Mouse (Mus musculus) hindlimb bud, embryonic 11.5 days (tissue): ENCODE results near the gene Ccdc85c.

Experiments
- DNase-seq: peaks from one replicate; pipeline ENCODE4 v3.0.0-alpha.2; 2012; ENCODE audit warnings: low read depth, low spot score; ENCODE audit errors: extremely low spot score

Gene Ccdc85c

GRCm38 (mm10) chr12:108274661-108275507, at the start of gene Ccdc85c:
Gene Ccdc85c, minus strand, starts transcription at chr12:108275425.
- no peak for DNase-seq

GRCm38 (mm10) chr12:108320096-108320495, 44.9 kb upstream of the Ccdc85c start:
- DNase-seq, result no peak

GRCm38 (mm10) chr12:108318499-108318898, 43.3 kb upstream of the Ccdc85c start:
- DNase-seq, result no peak

DNA sequence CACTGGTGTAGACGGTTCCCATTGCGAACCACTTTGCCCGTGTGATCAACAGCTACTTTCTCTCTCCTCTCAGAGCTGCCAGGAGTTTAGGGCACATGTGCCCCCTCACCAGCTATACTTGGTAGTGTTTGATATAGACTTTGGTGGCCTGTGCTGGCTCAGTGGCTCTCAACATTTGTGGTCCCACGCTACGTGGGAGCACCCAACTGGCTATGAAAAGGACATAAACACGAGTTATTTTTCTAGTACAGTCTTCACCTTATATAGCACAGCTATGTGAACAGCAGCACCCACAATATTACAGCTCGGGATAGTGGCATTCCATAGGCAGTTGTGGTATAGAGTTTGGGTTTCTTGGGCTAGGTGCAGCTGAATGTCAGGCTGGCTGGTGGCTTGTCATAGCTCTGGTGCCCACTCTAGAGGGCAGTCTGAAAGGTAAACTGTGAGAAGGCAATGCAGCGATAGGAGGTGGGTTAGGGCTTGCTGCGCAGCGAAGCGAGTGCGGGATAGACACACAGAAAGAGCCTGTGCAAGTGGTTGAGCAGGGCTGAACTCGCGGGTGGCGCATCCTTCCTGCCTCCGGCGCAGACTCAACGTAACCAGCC, 42.7 kb upstream of the Ccdc85c start:
- no peak for DNase-seq

GRCm38 (mm10) chr12:108317201-108317738, 42.0 kb upstream of the Ccdc85c start:
- no peak for DNase-seq

GRCm38 (mm10) chr12:108316655-108317054, 41.4 kb upstream of the Ccdc85c start:
- DNase-seq, result no peak

DNA sequence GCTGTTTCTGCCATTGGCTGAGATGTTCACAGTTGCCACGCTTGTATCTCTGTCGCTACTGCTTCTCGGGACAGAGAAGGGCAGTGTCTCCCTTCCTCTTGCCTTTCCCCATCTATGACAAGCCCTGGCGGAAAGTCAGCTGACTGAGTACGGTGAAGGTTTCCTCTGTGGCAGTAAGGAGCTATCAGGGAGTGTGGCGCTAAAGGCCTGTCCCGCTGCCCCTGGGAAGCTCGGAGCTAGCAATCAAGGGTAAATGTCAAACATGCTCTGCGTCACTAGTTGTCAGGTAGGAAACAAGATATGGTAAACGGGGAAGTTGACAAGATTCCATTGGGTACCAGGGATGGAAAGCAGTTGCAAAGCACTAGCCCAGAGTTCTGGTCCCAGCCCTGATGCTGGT, 40.6 kb upstream of the Ccdc85c start:
- no peak for DNase-seq

- no peak for DNase-seq
Observed at GRCm38 (mm10) chr12:108313244-108313772, 38.1 kb upstream of the Ccdc85c start.

GRCm38 (mm10) chr12:108312432-108312851, 37.2 kb upstream of the Ccdc85c start:
- no peak for DNase-seq

DNA sequence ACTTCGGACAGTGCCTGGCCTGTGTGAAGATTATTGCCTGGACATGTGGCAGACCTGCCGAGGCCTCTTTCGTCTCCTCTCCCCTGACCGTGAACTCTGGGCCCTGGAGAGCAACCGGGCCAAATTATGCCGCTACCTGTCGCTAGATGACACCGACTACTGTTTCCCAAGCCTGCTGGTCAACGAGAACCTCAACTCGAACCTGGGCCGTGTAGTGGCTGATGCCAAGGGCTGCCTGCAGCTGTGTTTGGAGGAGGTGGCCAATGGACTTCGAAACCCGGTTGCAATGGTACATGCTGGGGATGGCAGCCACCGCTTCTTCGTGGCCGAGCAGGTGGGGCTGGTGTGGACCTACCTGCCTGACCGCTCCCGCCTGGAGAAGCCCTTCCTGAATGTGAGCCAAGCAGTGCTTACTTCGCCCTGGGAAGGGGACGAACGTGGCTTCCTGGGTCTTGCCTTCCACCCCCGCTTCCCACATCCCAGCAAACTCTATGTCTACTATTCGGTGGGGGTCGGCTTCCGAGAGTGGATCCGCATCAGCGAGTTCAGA, 36.6 kb upstream of the Ccdc85c start:
- DNase-seq, result no peak

DNA sequence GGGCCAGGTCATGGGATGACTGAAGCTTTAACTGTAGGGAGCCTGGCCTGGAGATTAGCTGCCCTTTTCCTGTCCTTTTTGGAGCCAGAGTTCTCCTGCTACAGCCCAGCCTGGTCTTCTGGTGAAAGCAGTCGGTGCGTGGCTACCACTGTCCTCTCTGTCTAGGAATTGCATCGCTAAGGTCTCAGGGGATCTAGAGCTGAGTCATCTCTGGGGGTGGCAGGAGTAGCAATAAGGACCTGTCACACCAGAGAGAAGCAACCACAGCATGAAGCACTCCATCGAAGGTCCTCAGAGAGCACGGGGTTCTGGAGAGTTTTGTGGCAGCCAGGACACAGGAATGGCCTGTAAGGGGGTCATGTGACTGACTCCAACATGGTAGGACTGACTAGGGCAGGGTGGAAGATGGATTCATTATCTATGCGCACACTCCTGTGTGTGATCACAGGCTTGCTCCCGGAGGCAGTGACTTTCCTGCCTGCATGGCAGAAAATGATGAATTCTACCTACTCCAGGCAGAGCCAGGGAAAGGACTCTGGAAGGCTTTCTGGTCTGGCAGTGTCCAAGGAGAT, 35.3 kb upstream of the Ccdc85c start:
- DNase-seq, result no peak

DNA sequence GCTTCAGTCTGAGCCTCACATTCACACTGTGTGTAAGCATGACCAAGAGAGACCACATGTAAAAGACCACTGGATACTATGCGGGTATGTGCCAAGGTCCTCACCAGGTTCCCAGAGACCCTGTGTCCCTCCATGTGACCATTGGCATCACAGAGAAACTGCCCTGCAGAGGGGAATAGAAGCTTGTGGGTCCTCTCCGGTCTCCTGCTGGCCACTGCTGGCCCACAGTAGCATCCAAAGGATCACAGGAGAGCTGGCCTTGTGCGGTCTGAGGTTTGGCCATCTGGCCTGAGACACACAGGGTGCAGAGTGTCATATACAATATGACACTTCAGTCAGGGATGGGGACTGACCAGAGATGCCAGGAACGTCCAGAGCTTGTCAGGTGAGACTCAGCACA, 34.8 kb upstream of the Ccdc85c start:
- DNase-seq, result no peak

DNA sequence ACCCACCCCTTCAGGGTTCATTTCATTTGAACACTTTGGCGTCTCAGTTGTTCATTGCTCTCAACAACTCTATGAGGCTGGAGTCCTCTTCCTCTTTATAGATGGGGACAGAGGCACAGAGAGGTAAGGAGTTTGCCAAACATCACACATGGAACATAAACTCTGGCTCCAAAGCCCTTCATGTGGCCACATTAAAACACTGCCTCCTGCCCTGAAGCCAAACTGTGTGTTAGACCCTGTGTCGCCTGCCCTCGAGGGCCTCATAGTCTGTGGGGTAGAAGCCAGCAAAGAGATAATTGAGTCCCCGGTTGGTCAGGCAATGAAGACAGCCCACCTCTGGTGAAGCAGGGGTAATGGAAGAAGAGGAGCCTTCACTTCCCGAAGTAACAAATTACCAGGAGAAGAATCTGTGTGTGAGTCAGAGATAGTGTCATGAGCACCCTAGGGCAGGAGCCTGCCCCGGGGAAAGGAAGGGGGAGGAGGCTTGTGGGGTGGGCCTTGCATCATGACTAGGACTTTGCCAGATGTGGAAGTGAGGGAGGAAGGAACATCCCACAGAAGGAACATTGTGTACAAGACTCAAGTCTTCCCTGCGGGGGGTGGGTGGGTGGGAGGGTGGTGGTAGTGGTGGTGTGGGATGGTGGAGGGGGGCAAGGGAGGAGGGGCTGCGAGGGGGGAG, 34.0 kb upstream of the Ccdc85c start:
- no peak for DNase-seq

DNA sequence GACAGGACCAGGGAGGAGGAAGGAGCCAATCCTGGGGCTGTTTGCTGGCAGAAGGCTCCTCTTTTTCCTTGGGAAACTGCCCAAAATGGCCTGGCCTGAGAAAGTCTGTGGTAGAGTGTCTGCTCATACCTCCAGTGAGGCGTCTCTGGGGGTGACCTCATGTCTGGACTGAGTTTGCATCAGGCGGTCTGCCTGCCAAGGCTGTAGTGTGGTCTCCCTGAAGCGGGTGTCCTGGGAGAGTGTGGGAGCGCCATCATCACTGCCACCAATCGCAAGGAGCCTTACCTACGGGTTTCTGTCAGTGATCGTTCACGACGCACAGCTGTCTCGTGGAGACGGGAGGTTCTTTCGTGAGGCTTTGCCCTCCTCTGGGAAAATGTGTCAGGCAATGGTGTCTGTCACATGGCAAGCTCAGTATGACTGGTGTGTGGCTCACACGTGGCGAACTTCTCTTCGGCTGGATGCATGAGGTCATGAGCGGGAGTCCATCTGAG, 33.2 kb upstream of the Ccdc85c start:
- DNase-seq, result no peak

- no peak for DNase-seq
Observed at GRCm38 (mm10) chr12:108307553-108307952, 32.3 kb upstream of the Ccdc85c start.

DNA sequence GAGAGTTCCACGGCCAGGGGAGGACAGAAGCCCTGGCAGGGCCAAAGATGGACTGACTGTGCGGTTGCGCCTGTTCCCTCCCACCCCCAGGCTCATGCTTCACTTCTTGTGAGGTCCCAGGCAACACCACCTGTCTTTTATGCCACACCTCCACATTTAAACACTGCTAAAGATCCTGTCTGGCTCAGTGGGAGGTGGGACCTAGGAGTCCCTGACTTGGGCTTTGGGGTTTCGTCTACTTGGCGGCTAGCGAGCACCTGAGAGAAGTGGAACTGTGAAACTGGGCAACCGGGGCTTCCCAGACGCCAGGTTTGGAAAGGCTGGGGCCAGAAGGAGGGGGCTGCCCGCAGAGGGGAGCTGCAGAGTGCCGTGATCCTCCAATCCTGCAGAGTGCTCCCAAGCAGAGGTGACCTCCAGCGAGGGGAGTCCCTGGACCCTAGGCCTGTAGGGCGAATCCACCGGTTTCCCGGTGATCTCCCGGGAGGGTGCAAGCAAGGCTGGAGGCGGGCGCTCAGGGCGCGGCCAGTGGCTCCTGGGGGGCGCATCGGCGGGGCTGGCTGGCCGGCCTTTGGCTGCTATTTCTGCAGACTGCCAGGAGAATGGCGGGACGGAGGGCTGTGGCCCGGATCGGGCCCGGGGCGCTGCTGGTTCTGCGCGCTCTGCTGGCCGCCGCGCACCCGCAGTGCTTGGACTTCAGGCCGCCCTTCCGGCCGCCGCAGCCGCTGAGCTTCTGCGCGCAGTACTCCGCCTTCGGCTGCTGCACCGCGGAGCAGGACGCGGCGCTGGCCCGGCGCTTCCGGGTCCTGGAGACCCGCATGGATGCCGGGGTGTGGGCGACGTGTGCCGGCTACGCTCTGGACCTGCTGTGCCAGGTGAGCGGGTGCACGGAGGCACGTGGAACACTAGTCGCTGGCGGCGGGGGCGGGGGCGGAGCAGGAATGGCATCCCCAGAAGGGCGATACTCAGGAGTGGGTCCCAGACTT, 30.9 kb upstream of the Ccdc85c start, which contains the start of gene Hhipl1:
Hhipl1 (plus strand) TSS at position 459 of the 983 bp plus-strand sequence.
- no peak for DNase-seq

DNA sequence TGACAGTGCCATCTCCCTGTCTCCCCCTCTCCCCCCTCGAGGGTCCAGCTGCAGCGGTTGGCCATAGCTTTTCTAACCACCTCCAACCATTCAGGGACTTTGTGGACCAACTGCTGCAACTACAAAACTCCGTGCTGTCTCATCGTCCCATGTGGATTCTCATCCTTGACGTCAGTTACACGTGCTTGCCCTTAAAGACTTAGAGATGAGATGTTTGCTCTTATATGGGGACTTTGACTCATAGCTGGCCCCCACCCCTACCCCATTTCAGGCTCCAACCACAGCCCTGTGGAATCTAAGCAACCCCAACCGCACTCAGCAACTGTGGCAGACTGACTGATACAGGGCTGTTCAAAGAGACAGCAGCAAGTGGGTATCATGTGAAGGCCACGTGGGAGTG, 29.9 kb upstream of the Ccdc85c start:
- DNase-seq, result no peak

GRCm38 (mm10) chr12:108303778-108304365, 28.6 kb upstream of the Ccdc85c start:
- no peak for DNase-seq

DNA sequence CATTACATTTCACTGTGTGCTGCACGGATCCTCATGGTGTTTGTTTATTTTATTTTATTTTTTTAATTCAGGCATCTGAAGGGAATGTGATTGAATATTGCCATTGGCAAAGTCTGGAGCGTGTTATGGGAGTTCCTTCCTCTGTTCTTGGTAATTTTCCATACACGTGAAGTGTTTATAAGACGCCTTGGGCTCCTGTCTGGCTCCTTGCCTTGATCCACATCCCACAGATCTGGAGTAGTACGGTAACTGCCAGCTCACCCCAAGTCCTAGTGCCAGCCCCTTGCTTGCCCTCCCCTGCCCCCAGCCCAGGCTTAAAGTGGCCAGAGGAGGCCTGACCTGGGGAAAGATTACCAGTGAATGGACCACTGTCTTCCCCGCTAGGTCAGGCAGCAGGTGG, 25.8 kb upstream of the Ccdc85c start:
- DNase-seq, result no peak
